Mouse (Mus musculus) hindbrain, embryonic 11.5 days (tissue): ENCODE measurements around the gene Zfp280d. TPM values are rescaled to one million over a fixed set of nuclear protein-coding genes. Genes with fewer than 3 reads are reported as not detected.
"Not testable (repeated sequence)": the region's sequence is repeated elsewhere in the genome, so short reads cannot be mapped to it uniquely, and the experiment has no call there.

ENCODE experiments used
- ATAC-seq: fragments of 200-750 bp; cut with Nextera tagmentation; 2 replicates; pipeline ENCODE4 v1.8.0; 2017; ENCODE audit warnings: mild to moderate bottlenecking, moderate TSS enrichment, moderate library complexity; ENCODE audit not compliant: low FRiP score
- DNase-seq: peaks from one replicate; pipeline ENCODE4 v3.0.0-alpha.2; 2015; ENCODE audit warnings: low spot score
- H3K27ac ChIP-seq: fragments of 300-500 bp; sonication (generic); 2 replicates; pipeline ENCODE4 v1.5.1; 2014; ENCODE audit warnings: mild to moderate bottlenecking, low read depth, low read length
- H3K27me3 ChIP-seq: fragments of 300-500 bp; sonication (generic); 2 replicates; pipeline ENCODE4 v1.6.1; 2014; ENCODE audit warnings: mild to moderate bottlenecking, low read length, moderate library complexity, mixed read lengths; ENCODE audit not compliant: control insufficient read depth, insufficient read depth
- H3K36me3 ChIP-seq: fragments of 300-500 bp; sonication (generic); 2 replicates; pipeline ENCODE4 v1.6.1; 2014; ENCODE audit warnings: mild to moderate bottlenecking, low read length, moderate library complexity, mixed read lengths; ENCODE audit not compliant: control insufficient read depth, insufficient read depth
- H3K4me1 ChIP-seq: fragments of 300-500 bp; sonication (generic); replicated peaks from 2 replicates; pipeline ENCODE4 v1.6.1; 2014; ENCODE audit warnings: low read length, mixed read lengths; ENCODE audit not compliant: control insufficient read depth, insufficient read depth
- H3K4me2 ChIP-seq: fragments of 300-500 bp; sonication (generic); replicated peaks from 2 replicates; pipeline ENCODE4 v1.6.1; 2014; ENCODE audit warnings: mild to moderate bottlenecking, low read depth, low read length
- H3K4me3 ChIP-seq: fragments of 300-500 bp; sonication (generic); 2 replicates; pipeline ENCODE4 v1.5.1; 2014; ENCODE audit warnings: low read depth, low read length
- H3K9ac ChIP-seq: fragments of 300-500 bp; sonication (generic); 2 replicates; pipeline ENCODE4 v1.6.1; 2014; ENCODE audit warnings: low read depth, low read length
- H3K9me3 ChIP-seq: fragments of 300-500 bp; sonication (generic); 2 replicates; pipeline ENCODE4 v1.6.1; 2016; ENCODE audit warnings: low read length; ENCODE audit not compliant: control insufficient read depth
- WGBS: fragments of 180-500 bp; shearing (Covaris S2); extraction: QIAGEN DNeasy Blood & Tissue Kit; methylation state at CpG from one replicate; pipeline ENCODE4 v1.1.7; 2014; 5-methylcytosine and 5-hydroxymethylcytosine counted together
- polyA plus RNA-seq: library from polyadenylated mRNA; unstranded; fragments of >200 nt; fragmentation: Nextera tagmentation; extraction: Ambion mirVana; gene quantifications from 2 replicates; pipeline ENCODE4 v1.2.1, GENCODE M21; 2014

The Zfp280d gene
- polyA plus RNA-seq, 1 experiment from 2014 or later: 77.6 TPM

GRCm38 (mm10) chr9:72388934-72389333 lies 114.3 kb downstream of the Zfp280d start:
- DNase-seq: no peak
- no peak overlapping the region for H3K4me3 ChIP-seq
- no peaks in the 10 kb centered on the region for H3K27me3 ChIP-seq
- no peak overlapping the region for H3K9ac ChIP-seq
- H3K4me1 ChIP-seq: 0 out of 2 replicates have a peak, but pooled peaks cover 2% of the 10 kb centered on the region
- H3K36me3 ChIP-seq: no peaks in the 10 kb centered on the region
- H3K9me3 ChIP-seq: no peaks in the 10 kb centered on the region
- no peak overlapping the region for H3K4me2 ChIP-seq
- WGBS: 89% methylated on average over 4 of the region's 4 CpGs
- no peak overlapping the region for H3K27ac ChIP-seq
- ATAC-seq: no peak

GRCm38 (mm10) chr9:72389431-72390002 lies 114.9 kb downstream of the Zfp280d start:
- DNase-seq: peak; percentile 24
- Histone ChIP-seq H3K4me1 (0 out of 2 replicates have a peak, but pooled peaks cover 2% of the 10 kb centered on the region), H3K27me3 (no peaks in the 10 kb centered on the region), H3K9ac (no peak overlapping the region), H3K9me3 (no peaks in the 10 kb centered on the region), H3K27ac (no peak overlapping the region), H3K4me3 (no peak overlapping the region), H3K36me3 (no peaks in the 10 kb centered on the region), H3K4me2 (no peak overlapping the region)
- no peak for ATAC-seq
- 53% methylated on average over 14 of the region's 14 CpGs for WGBS

GRCm38 (mm10) chr9:72390321-72391077 lies 115.8 kb downstream of the Zfp280d start:
- H3K9ac ChIP-seq: no peak overlapping the region
- DNase-seq: no peak
- no peaks in the 10 kb centered on the region for H3K27me3 ChIP-seq
- no peaks in the 10 kb centered on the region for H3K36me3 ChIP-seq
- H3K4me1 ChIP-seq: 0 out of 2 replicates have a peak, but pooled peaks cover 2% of the 10 kb centered on the region
- 85% methylated on average over 12 of the region's 12 CpGs for WGBS
- no peak for ATAC-seq
- no peak overlapping the region for H3K4me2 ChIP-seq
- no peak overlapping the region for H3K4me3 ChIP-seq
- no peak overlapping the region for H3K27ac ChIP-seq
- H3K9me3 ChIP-seq: no peaks in the 10 kb centered on the region

GRCm38 (mm10) chr9:72392686-72393085 lies 118.0 kb downstream of the Zfp280d start:
- H3K9me3 ChIP-seq: no peaks in the 10 kb centered on the region
- DNase-seq (no peak), ATAC-seq (no peak)
- no peaks in the 10 kb centered on the region for H3K27me3 ChIP-seq
- H3K36me3 ChIP-seq: no peaks in the 10 kb centered on the region
- no peak overlapping the region for H3K9ac ChIP-seq
- no peak overlapping the region for H3K4me3 ChIP-seq
- H3K27ac ChIP-seq: no peak overlapping the region
- WGBS: 81% methylated on average over 7 of the region's 7 CpGs
- H3K4me1 ChIP-seq: 0 out of 2 replicates have a peak, but pooled peaks cover 2% of the 10 kb centered on the region
- no peak overlapping the region for H3K4me2 ChIP-seq

- Histone ChIP-seq H3K4me3 (no peak overlapping the region), H3K36me3 (no peaks in the 10 kb centered on the region), H3K4me1 (0 out of 2 replicates have a peak, but pooled peaks cover 2% of the 10 kb centered on the region), H3K27ac (no peak overlapping the region), H3K9me3 (no peaks in the 10 kb centered on the region), H3K9ac (no peak overlapping the region), H3K4me2 (no peak overlapping the region), H3K27me3 (no peaks in the 10 kb centered on the region)
- ATAC-seq: no peak
- WGBS: 86% methylated on average over 15 of the region's 15 CpGs
- DNase-seq: no peak
Observed at GRCm38 (mm10) chr9:72393238-72393637, 118.6 kb downstream of the Zfp280d start.

DNA sequence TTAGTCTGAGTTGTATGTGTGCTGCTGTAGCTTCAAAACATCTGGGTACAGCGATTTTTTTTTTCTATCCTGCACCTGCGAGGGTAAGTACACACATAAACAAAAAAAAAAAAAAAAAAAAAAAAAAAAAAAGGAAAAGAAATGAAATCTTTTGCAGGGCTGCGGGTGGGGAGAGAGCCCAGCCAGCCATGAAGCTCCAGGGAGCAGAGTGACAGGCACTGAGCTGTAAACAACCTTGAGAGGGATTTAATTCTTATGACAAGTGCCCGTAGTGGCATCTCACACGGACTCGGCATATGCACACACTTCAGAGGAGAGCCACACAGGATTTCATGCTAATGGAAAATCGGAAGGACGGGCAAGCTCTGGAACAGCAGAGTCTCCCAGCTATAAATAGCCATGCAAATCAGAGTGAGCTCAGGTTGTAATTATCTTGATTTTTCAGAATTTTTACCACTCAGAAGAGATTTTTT lies 119.2 kb downstream of the Zfp280d start:
- H3K4me3 ChIP-seq: no peak overlapping the region
- 0 out of 2 replicates have a peak, but pooled peaks cover 2% of the 10 kb centered on the region for H3K4me1 ChIP-seq
- no peaks in the 10 kb centered on the region for H3K36me3 ChIP-seq
- no peaks in the 10 kb centered on the region for H3K9me3 ChIP-seq
- no peaks in the 10 kb centered on the region for H3K27me3 ChIP-seq
- DNase-seq (no peak), ATAC-seq (no peak)
- H3K4me2 ChIP-seq: no peak overlapping the region
- H3K27ac ChIP-seq: no peak overlapping the region
- no peak overlapping the region for H3K9ac ChIP-seq
- 68% methylated on average over 8 of the region's 8 CpGs for WGBS

GRCm38 (mm10) chr9:72400121-72400520 lies 125.5 kb downstream of the Zfp280d start:
- no peak for DNase-seq
- no peak overlapping the region for H3K9ac ChIP-seq
- WGBS: 56% methylated on average over 4 of the region's 4 CpGs

GRCm38 (mm10) chr9:72401769-72402168 lies 127.1 kb downstream of the Zfp280d start:
- not testable (repeated sequence) for H3K36me3 ChIP-seq, H3K4me3 ChIP-seq, ATAC-seq, H3K4me2 ChIP-seq, H3K9me3 ChIP-seq, H3K27ac ChIP-seq, H3K27me3 ChIP-seq, H3K9ac ChIP-seq, H3K4me1 ChIP-seq, DNase-seq
- 78% methylated on average over 4 of the region's 4 CpGs for WGBS

More at GRCm38 (mm10) chr9:72400121-72400520, 125.5 kb downstream of the Zfp280d start:
- Histone ChIP-seq H3K36me3 (no peaks in the 10 kb centered on the region), H3K4me3 (no peak overlapping the region), H3K27ac (no peak overlapping the region), H3K4me1 (no peaks in the 10 kb centered on the region), H3K27me3 (no peaks in the 10 kb centered on the region), H3K4me2 (no peak overlapping the region), H3K9me3 (no peaks in the 10 kb centered on the region)
- no peak for ATAC-seq

DNA sequence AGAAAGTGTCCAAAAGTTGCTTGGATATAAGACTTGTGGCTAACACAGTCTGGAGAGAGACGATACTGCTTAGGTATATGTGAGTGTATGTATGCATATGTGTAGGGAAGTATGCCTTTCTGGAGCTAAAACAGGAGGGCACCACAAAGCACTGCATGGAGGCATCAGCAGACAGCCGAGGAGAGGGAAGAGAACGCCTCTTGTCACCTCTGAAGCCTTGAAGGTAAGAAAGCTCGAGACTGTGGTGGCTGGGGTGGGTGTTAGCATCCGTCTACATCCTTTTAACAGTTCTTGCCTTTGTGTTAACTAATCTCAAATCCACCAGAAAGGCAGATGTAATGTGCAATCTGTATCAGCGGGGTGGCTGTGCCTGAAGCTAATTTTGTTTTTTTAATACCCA lies 128.8 kb downstream of the Zfp280d start:
- H3K27ac ChIP-seq: no peak overlapping the region
- no peaks in the 10 kb centered on the region for H3K36me3 ChIP-seq
- WGBS: 79% methylated on average over 6 of the region's 6 CpGs
- H3K4me2 ChIP-seq: no peak overlapping the region
- no peaks in the 10 kb centered on the region for H3K4me1 ChIP-seq
- no peaks in the 10 kb centered on the region for H3K9me3 ChIP-seq
- no peak overlapping the region for H3K9ac ChIP-seq
- H3K27me3 ChIP-seq: no peaks in the 10 kb centered on the region
- DNase-seq: no peak
- ATAC-seq: no peak
- no peak overlapping the region for H3K4me3 ChIP-seq
